Mouse (Mus musculus) cerebellum, postnatal 25 days (tissue): ENCODE measurements around the gene Sdc3.

Experiments
- DNase-seq, 2 experiments: peaks; one replicate each; pipeline ENCODE4 v3.0.0; 2021; ENCODE audit warnings: mixed read lengths in 2 of 2

The Sdc3 gene

GRCm38 (mm10) chr4:130792376-130793179 is at the start of gene Sdc3:
TSS of gene Sdc3 (plus strand) at chr4:130792537.
- DNase-seq: peak; percentile 63 to 76

DNA sequence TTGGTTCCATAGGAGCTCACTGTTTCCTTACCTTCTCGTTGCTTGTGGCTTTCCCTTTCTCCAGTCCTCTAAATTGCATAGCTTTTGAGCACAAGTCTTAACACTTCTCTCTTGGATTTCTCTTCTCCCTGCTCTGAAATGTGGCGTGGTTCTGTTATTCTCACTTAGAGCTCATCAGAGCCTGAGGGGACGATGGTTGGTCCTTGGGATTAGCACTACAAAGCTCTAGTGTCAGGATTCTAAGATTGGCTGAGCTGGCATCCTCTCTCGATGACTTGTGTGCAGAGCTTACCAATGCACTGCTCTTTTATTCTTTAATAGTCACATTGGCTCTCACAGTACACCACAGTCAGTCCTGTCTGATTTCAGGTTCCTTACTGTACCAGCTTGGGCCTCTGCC is 48.3 kb upstream of the Sdc3 start:
- no peak for DNase-seq

- no peak for DNase-seq
Measured at GRCm38 (mm10) chr4:130745561-130746306, 46.6 kb upstream of the Sdc3 start.

- no peak for DNase-seq
Measured at GRCm38 (mm10) chr4:130749566-130749965, 42.8 kb upstream of the Sdc3 start.

DNA sequence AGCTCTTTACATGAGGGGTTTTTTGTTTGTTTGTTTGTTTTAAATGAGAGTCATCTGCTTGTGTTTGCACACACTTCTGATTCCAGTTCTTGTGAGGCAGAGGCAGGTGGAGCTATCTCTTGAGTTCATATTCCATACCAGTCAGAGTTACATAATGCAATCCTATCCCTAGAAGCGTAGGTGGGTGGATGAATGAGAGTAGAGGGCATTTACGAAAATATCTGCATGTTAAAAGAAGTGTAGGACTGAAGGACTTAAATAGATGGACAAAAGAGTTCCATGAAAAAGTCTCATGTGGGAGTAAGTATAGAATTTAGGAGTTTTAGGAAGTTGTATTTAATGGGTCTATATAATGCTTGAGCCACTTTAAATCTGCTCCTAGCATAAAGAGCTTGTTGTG is 40.4 kb upstream of the Sdc3 start:
- DNase-seq: no peak

GRCm38 (mm10) chr4:130752591-130752990 is 39.7 kb upstream of the Sdc3 start:
- DNase-seq: no peak

GRCm38 (mm10) chr4:130753755-130754154 is 38.6 kb upstream of the Sdc3 start:
- no peak for DNase-seq

DNA sequence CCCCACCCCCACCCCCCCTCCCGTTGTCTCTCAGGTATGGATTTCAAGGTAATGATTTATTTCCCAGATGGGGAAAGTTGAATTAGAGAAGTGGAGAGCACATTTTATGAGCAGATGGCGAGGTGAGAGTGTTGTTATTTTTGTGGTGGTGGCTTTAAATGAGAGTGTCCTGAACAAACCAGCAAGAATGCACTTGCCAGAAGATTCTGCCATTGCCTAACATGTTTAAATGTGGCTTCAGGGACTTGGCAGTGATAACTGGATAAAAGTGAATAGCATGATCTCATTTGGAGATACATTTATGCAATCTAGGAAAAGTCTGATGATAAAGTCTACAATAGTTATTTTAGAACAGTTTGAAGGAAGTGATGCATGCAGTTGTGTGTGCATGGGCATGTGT is 37.6 kb upstream of the Sdc3 start:
- no peak for DNase-seq

- no peak for DNase-seq
Measured at GRCm38 (mm10) chr4:130759875-130760274, 32.5 kb upstream of the Sdc3 start.

DNA sequence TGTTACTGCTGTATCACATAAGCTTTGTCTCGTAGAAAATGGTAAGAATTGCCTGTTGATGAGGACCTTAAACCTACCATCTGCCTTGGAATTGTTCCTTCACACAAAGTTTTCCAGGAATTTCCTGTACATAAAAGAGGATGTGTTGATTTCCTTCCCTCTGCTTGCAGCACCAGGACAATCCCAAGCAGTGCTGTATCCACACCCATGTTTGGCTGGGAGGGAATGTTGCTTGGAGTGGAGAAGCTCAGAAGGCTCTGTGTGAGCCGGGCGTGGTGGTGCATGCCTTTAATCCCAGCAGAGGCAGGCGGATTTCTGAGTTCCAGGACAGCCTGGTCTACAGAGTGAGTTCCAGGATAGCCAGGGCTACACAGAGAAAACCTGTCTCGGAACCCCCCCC is 30.5 kb upstream of the Sdc3 start:
- no peak for DNase-seq

DNA sequence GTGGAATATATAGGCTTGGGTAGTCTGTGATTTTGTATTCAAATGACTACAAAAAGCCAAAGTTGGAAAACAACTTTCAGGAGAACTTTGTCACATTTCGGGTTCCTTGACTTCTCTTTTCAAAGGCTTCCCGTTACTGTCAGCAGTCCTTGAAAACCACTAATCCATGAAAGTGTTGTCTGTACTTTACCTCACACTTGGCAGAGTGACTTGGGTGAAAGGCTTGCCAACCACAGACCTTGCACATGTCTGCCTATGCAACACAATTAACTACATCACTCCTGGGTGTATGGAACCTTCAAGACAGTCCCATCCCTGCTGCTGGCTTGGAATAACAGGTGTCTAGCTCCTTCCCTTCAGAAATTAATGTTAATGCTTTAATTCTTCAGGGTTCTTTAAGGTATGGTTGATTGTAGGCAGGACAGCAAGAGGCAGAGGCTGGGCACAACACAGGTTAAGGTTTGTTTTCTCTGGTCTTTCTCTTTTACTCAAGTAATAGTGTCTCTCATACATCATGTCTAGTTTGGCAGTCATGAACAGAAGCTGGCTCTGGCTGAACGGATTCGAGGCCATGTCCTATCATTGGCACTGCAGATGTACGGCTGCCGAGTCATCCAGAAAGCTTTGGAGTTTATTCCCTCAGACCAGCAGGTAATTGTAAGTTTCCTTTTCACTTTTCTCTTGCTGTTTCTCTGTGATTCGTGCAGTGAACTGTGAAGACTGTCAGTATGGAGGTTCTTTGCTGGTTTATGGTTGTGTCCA is 26.8 kb upstream of the Sdc3 start:
- no peak for DNase-seq

- no peak for DNase-seq
Measured at GRCm38 (mm10) chr4:130766387-130766786, 25.9 kb upstream of the Sdc3 start.

DNA sequence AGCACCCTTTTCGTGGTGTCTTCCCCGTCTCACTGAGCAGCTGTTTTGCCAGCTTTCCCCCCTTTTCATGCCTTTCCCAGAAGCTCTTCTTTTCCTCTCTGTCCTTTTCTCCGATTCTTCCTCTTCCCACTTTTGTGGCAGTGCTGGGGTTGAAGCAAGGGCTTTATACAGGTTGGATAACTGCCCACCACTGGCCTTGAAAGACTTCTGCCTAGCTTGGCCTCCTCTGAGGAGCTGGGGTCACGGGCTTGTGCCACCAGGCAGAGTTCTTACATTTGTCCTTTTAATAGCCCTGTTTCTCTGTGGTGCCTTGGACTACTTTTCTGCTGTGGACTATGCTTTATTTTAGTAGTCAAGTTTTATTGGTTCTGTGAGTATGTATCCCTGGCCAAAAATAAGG is 25.4 kb upstream of the Sdc3 start:
- no peak for DNase-seq

DNA sequence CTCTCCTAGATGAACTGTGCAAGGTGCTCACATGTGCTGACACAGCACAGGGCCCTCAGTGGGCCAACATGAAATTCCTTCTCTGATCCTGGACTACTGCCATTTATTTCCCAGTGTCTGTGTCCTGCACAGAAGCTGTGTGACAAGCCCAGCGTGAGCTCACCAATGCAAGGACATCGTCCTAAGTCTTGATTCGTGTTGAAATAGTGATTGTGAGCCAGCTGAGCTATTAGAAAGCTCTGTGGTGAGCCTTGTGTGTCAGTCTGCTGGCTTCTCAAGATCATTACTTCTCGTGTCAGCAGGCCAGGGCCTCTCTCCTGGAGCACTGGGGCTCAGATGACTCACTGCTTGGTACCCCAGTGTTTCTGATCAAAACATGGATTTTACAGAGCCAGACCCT is 18.4 kb upstream of the Sdc3 start:
- DNase-seq: no peak

- no peak for DNase-seq
Measured at GRCm38 (mm10) chr4:130774822-130775221, 17.5 kb upstream of the Sdc3 start.

GRCm38 (mm10) chr4:130777647-130778046 is 14.7 kb upstream of the Sdc3 start:
- DNase-seq: no peak

DNA sequence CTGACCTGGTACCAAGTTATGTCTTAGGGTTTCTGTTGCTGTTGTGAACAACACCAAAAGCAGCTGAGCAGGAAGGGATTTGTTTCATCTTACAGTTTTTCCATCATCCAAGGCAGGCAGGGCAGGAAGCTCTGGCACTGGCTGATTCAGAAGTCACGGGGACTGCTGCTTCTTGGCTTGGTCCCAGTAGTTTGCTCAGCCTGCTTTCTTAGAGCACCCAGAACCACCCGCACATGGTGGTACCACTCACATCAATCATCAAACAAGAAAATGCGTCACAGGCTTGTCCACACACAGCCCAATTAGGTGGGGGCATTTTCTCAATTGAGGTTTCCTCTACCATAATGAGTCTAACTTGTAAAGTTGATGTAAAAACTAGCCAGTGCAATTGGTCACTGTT is 13.3 kb upstream of the Sdc3 start:
- DNase-seq: peak in 1 of 2 experiments; percentile 55

GRCm38 (mm10) chr4:130782492-130782891 is 9.8 kb upstream of the Sdc3 start:
- no peak for DNase-seq

GRCm38 (mm10) chr4:130784755-130785154 is 7.6 kb upstream of the Sdc3 start:
- DNase-seq: peak; percentile 59 to 76

- no peak for DNase-seq
Measured at GRCm38 (mm10) chr4:130787530-130787929, 4.8 kb upstream of the Sdc3 start.

GRCm38 (mm10) chr4:130790180-130790579 is 2.2 kb upstream of the Sdc3 start:
- peak; percentile 90 to 92 for DNase-seq

DNA sequence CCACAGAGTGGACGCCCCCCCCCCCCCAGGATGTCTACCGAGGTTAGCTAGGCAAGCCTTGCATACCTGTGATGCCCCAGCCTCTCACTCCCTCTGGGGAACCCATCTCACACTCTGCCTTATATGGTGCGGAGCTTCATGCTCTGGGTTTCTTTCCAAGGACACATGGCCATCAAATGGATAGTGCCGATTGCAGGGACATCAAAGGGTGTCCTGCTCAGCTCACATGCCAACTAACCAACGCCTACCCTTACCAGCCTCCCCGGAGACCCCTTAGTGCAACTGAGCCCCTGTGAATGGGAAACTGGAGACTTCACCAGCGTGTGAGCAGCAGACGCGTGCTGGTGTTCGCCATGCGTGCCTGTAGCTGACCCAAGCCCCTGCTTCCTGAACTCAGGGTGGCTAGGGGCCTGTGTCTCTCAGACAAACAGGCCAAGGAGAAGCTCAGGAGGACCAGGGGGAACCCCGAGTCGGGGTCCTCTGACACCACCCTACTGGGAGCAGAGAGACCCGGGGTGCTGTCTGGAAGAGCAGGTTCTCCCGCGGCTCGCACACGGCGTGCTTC is 444 bp upstream of the Sdc3 start:
- no peak for DNase-seq

GRCm38 (mm10) chr4:130793180-130793501 is 804 bp downstream of the Sdc3 start:
- no peak for DNase-seq
